ENCODE assay signal across 10 mouse cellular contexts in the genomic region with DNA sequence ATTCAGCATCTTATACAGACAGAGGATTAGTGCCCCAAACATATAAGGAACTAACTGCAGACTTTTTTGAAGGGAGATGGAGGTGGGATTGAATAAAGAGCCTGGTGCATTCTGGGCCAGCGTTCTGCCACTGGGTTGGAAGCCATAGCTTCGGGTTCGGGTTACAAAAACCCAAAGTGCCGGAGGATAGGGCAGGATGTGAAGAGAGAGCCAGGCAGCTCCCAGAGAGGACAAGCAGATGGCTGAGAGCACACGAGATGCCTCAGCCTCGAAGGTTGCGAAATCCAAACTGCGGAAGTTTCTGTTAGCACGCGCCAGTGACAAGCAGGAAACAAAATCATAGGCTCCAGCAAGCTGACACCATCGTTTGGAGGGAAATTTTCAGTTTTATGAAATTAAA. TPM values are rescaled to one million over a fixed set of nuclear protein-coding genes. Genes with fewer than 3 reads are reported as not detected.
DNase-seq lines count a peak whose midpoint lies in the region; ATAC-seq and TF ChIP-seq lines count a peak whose summit lies in the region.
"Had no signal": no experiment of that assay in that cellular context is flagged by ENCODE, and none has a peak within 500 bp of the region (broad histone marks: within the 10 kb centered on the region; RNA-seq: fewer than 3 reads in every experiment).

No protein-coding gene starts in this region.

- no peaks in the 10 kb centered on the region for H3K27me3 ChIP-seq in kidney, adult 2 months (replicated peaks; ENCODE audit: control insufficient read depth, insufficient read depth, low read length)
- H3K27me3 ChIP-seq in C2C12 (ENCODE audit: control insufficient read depth, insufficient read depth, insufficient read length), result no peaks in the 10 kb centered on the region

- 42% methylated on average over 11 of the region's 11 CpGs for WGBS in kidney, adult 2 months

- no peak overlapping the region for H3K4me3 ChIP-seq in kidney, adult 2 months (ENCODE audit: insufficient read depth, low read depth, low read length)
- no peak overlapping the region for H3K4me3 ChIP-seq in C2C12 (ENCODE audit: insufficient read depth, poor library complexity, severe bottlenecking)

- H3ac ChIP-seq in C2C12 (ENCODE audit: control insufficient read depth, insufficient read length, low read depth), result no peak overlapping the region

- peak; percentile 77 for ATAC-seq in granulocyte monocyte progenitor cell, adult 5-6 weeks (replicated peaks; ENCODE audit: poor library complexity, severe bottlenecking)
- no peak for ATAC-seq in erythroblast, adult 5-6 weeks (replicated peaks; ENCODE audit: low FRiP score, poor library complexity, severe bottlenecking)

- peak; percentile 34 for DNase-seq in kidney, adult 2 months
- DNase-seq in kidney, adult 11 months, result no peak
- DNase-seq in lung, postnatal 10 days, result peak; percentile 63
- no peak for DNase-seq in retina, embryonic 14.5 days (ENCODE audit: low spot score)
- DNase-seq in layer of hippocampus, postnatal 10 days (ENCODE audit: low spot score in 2 of 2), result no peak
- DNase-seq: cerebellum, adult 11-12 months; thymus, postnatal 4 days had no signal

- no peak for TF ChIP-seq POLR2A in kidney, adult 2 months (IDR thresholded peaks at IDR 0.05; ENCODE audit: low read depth, low read length)

- no peaks in the 10 kb centered on the region for H3K79me3 ChIP-seq in C2C12 (ENCODE audit: low read depth)

- H3K4me1 ChIP-seq in kidney, adult 2 months (ENCODE audit: control insufficient read depth, insufficient read depth, low read length), result no peaks in the 10 kb centered on the region

- TF ChIP-seq CTCF in kidney, adult 2 months (conservative IDR thresholded peaks at IDR 0.05; ENCODE audit: insufficient read depth, insufficient read length, low read depth, low read length), result no peak
- no peak for TF ChIP-seq CTCF in C2C12 (IDR thresholded peaks at IDR 0.05; ENCODE audit: control insufficient read depth, insufficient read depth, insufficient read length)

- no peaks in the 10 kb centered on the region for H3K36me3 ChIP-seq in kidney, adult 2 months (ENCODE audit: control insufficient read depth, insufficient read depth, low read length)
- no peaks in the 10 kb centered on the region for H3K36me3 ChIP-seq in C2C12 (ENCODE audit: control insufficient read depth, insufficient read depth)

- no peak overlapping the region for H3K27ac ChIP-seq in kidney, adult 2 months (ENCODE audit: insufficient read depth, low read depth, low read length)

- H3K79me2 ChIP-seq in C2C12 (ENCODE audit: control insufficient read depth, insufficient read depth), result no peaks in the 10 kb centered on the region

TF ChIP-seq in C2C12, 6 proteins besides CTCF, POLR2A, EP300 and RAD21:
- TF ChIP-seq USF1 (IDR thresholded peaks at IDR 0.05; ENCODE audit: low read depth) (no peak), CEBPB (IDR thresholded peaks at IDR 0.05; ENCODE audit: low read depth) (peak; percentile 86)
TF ChIP-seq in C2C12: peak in this region for 1.

RNA-seq across cellular contexts. Expression of a gene that starts 20.9 kb away (rescaled TPM):
- 3.7 and 4.0 TPM in 2 replicates for polyA plus RNA-seq in kidney, adult 2 months (2012; rRNA removed)
- polyA plus RNA-seq in C2C12 (2012; fragmentation: generic; extraction: Trizol), result 5.3 TPM
- total RNA-seq in granulocyte monocyte progenitor cell, adult 5-6 weeks (2014; fragmentation: Nextera tagmentation), result 2.1 and 4.5 TPM in 2 replicates
- total RNA-seq in granulocyte monocyte progenitor cell, adult 5-6 weeks (2017), result 2.2 and 5.3 TPM in 2 replicates
- 0.38 and 1.0 TPM in 2 replicates for total RNA-seq in erythroblast, adult 5-6 weeks (2015; ENCODE audit: low replicate concordance)
- not detected in 2 replicates for total RNA-seq in erythroblast, adult 5-6 weeks (2017; ENCODE audit: low replicate concordance)
- 1 to 10 TPM; 5.8 to 7.7 TPM for total RNA-seq in layer of hippocampus, postnatal 10 days (2021)

RNA-seq across cellular contexts. Expression of a gene that starts 34.0 kb away (rescaled TPM):
- 17.9 and 18.7 TPM in 2 replicates for polyA plus RNA-seq in kidney, adult 2 months (2012; rRNA removed)
- 8.2 TPM for polyA plus RNA-seq in C2C12 (2012; fragmentation: generic; extraction: Trizol)
- 14.2 and 20.5 TPM in 2 replicates for total RNA-seq in granulocyte monocyte progenitor cell, adult 5-6 weeks (2014; fragmentation: Nextera tagmentation)
- total RNA-seq in granulocyte monocyte progenitor cell, adult 5-6 weeks (2017), result 15.3 and 24.7 TPM in 2 replicates
- total RNA-seq in erythroblast, adult 5-6 weeks (2015; ENCODE audit: low replicate concordance), result 6.9 and 9.4 TPM in 2 replicates
- 5.6 and 7.1 TPM in 2 replicates for total RNA-seq in erythroblast, adult 5-6 weeks (2017; ENCODE audit: low replicate concordance)
- 10 to 100 TPM; 35.9 to 39.7 TPM for total RNA-seq in layer of hippocampus, postnatal 10 days (2021)

RNA-seq across cellular contexts. Expression of a gene that starts 57.8 kb away (rescaled TPM):
- polyA plus RNA-seq in kidney, adult 2 months (2012; rRNA removed), result 12.2 and 14.5 TPM in 2 replicates
- 0.16 TPM for polyA plus RNA-seq in C2C12 (2012; fragmentation: generic; extraction: Trizol)
- total RNA-seq in granulocyte monocyte progenitor cell, adult 5-6 weeks (2014; fragmentation: Nextera tagmentation), result 29.4 and 39.0 TPM in 2 replicates
- total RNA-seq in granulocyte monocyte progenitor cell, adult 5-6 weeks (2017), result 13.4 and 15.6 TPM in 2 replicates
- 15.9 and 26.5 TPM in 2 replicates for total RNA-seq in erythroblast, adult 5-6 weeks (2015; ENCODE audit: low replicate concordance)
- total RNA-seq in erythroblast, adult 5-6 weeks (2017; ENCODE audit: low replicate concordance), result 19.8 and 35.4 TPM in 2 replicates
- 10 to 100 TPM; 76.6 to 86.9 TPM for total RNA-seq in layer of hippocampus, postnatal 10 days (2021)

Comparison
In these comparisons a context has a peak if more than half of its experiments do, and no peak if none do; other contexts are left out.
1. DNase-seq: peak in kidney, adult 2 months (single experiment) and lung, postnatal 10 days (single experiment); none in kidney, adult 11 months (single experiment), retina, embryonic 14.5 days (single experiment) and layer of hippocampus, postnatal 10 days (0 of 2).